Mouse (Mus musculus) cerebellum, adult 2 months (tissue): ENCODE measurements around the gene Cachd1.

ENCODE experiments used
- CTCF ChIP-seq: fragments of 200-500 bp; IDR thresholded peaks from 2 replicates; pipeline ENCODE4 v1.5.1; 2011; ENCODE audit warnings: low read depth, mild to moderate bottlenecking, control low read depth, low read length, moderate library complexity, borderline replicate concordance; ENCODE audit not compliant: insufficient read depth
- POLR2A ChIP-seq: fragments of 200-500 bp; IDR thresholded peaks from 2 replicates; pipeline ENCODE4 v1.6.1; 2011; ENCODE audit warnings: low read length, control low read depth, borderline replicate concordance; ENCODE audit not compliant: insufficient read depth

DNA sequence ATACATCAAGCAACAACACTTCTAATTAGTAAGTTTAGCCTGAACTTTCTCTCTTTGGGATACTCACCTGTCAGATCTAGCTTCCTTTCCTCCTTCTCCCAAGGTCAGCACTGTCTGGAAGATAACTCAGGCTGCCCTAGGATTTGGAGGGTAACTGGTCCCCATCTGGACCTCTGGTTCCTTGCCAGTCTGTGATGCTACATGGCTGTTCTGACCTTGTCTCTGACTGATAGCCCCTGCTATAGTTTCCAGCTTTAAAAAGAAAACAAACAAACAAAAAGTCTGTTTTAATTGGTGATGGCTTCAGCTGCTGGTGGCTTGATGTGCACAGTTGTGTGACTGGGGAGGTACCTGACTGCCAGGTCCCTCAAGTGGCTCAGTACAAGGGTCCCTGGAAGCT is 20.0 kb upstream of the Cachd1 start:
- no peak for TF ChIP-seq POLR2A
- no peak for TF ChIP-seq CTCF
